Mouse (Mus musculus) cerebellum, adult 2 months (tissue): ENCODE measurements around the gene Gpx8. TPM values are rescaled to one million over a fixed set of nuclear protein-coding genes. Genes with fewer than 3 reads are reported as not detected.
"Not testable (repeated sequence)": the region's sequence is repeated elsewhere in the genome, so short reads cannot be mapped to it uniquely, and the experiment has no call there.

Source experiments
- DNase-seq, 2 experiments: peaks; one replicate each; pipeline ENCODE4 v3.0.0; 2021
- H3K27ac ChIP-seq: fragments of 200-500 bp; 2 replicates; pipeline ENCODE4 v1.5.1; 2012; ENCODE audit warnings: low read length, control low read depth, inconsistent platforms; ENCODE audit not compliant: insufficient read depth
- H3K27me3 ChIP-seq: fragments of 200-500 bp; 2 replicates; pipeline ENCODE4 v1.6.1; 2012; ENCODE audit warnings: inconsistent platforms, mild to moderate bottlenecking, low read length, moderate library complexity; ENCODE audit not compliant: control insufficient read depth, insufficient read depth
- H3K4me1 ChIP-seq: fragments of 200-500 bp; 2 replicates; pipeline ENCODE4 v1.6.1; 2011; ENCODE audit warnings: low read length; ENCODE audit not compliant: control insufficient read depth, insufficient read depth
- H3K4me3 ChIP-seq: fragments of 200-500 bp; replicated peaks from 2 replicates; pipeline ENCODE3; 2011; ENCODE audit warnings: mild to moderate bottlenecking, low read depth, low read length, control low read depth; ENCODE audit not compliant: insufficient read depth
- CTCF ChIP-seq: fragments of 200-500 bp; IDR thresholded peaks from 2 replicates; pipeline ENCODE4 v1.5.1; 2011; ENCODE audit warnings: low read depth, mild to moderate bottlenecking, control low read depth, low read length, moderate library complexity, borderline replicate concordance; ENCODE audit not compliant: insufficient read depth
- POLR2A ChIP-seq: fragments of 200-500 bp; IDR thresholded peaks from 2 replicates; pipeline ENCODE4 v1.6.1; 2011; ENCODE audit warnings: low read length, control low read depth, borderline replicate concordance; ENCODE audit not compliant: insufficient read depth
- WGBS: fragments of 180-500 bp; shearing (Covaris S2); methylation state at CpG from one replicate; pipeline ENCODE4 v1.1.7; 2018; 5-methylcytosine and 5-hydroxymethylcytosine counted together
- polyA plus RNA-seq: library from polyadenylated mRNA; depleted of rRNA; stranded (reverse); fragments of >200 nt; gene quantifications from 2 replicates; pipeline ENCODE4 v1.2.3, GENCODE M21; 2012

Gpx8 gene
- polyA plus RNA-seq, 1 experiment, result 7.8 TPM

- DNase-seq, result no peak
- 62% methylated on average over 2 of the region's 2 CpGs for WGBS
These were observed 24.7 kb downstream of the Gpx8 start for GRCm38 (mm10) chr13:113021521-113021920.

GRCm38 (mm10) chr13:113013174-113013953, 32.8 kb downstream of the Gpx8 start:
- H3K27ac ChIP-seq, DNase-seq, H3K4me1 ChIP-seq, H3K4me3 ChIP-seq, H3K27me3 ChIP-seq: not testable (repeated sequence)
- 37% methylated on average over 19 of the region's 20 CpGs for WGBS

More at GRCm38 (mm10) chr13:113021521-113021920, 24.7 kb downstream of the Gpx8 start:
- Histone ChIP-seq H3K27me3 (no peaks in the 10 kb centered on the region), H3K27ac (no peak overlapping the region), H3K4me1 (no peaks in the 10 kb centered on the region), H3K4me3 (no peak overlapping the region)
- TF ChIP-seq CTCF (no peak), POLR2A (no peak)

- TF ChIP-seq CTCF (no peak), POLR2A (no peak)
- Histone ChIP-seq H3K4me3 (no peak overlapping the region), H3K27me3 (no peaks in the 10 kb centered on the region), H3K27ac (no peak overlapping the region), H3K4me1 (no peaks in the 10 kb centered on the region)
- WGBS, result 47% methylated on average over 6 of the region's 6 CpGs
- no peak for DNase-seq
These were observed 33.5 kb downstream of the Gpx8 start for GRCm38 (mm10) chr13:113012683-113013082.

GRCm38 (mm10) chr13:113000576-113001318, 45.5 kb downstream of the Gpx8 start:
- WGBS, result 76% methylated on average over 9 of the region's 9 CpGs
- no peaks in the 10 kb centered on the region for H3K4me1 ChIP-seq
- DNase-seq, result no peak
- H3K27ac ChIP-seq, result no peak overlapping the region
- TF ChIP-seq POLR2A (no peak), CTCF (no peak)
- H3K4me3 ChIP-seq, result no peak overlapping the region
- H3K27me3 ChIP-seq, result peaks cover 5% of the 10 kb centered on the region; the same call in 1 of the 2 replicates

- Histone ChIP-seq H3K27ac (no peak overlapping the region), H3K4me3 (no peak overlapping the region), H3K4me1 (no peaks in the 10 kb centered on the region), H3K27me3 (peaks cover 5% of the 10 kb centered on the region; the same call in 1 of the 2 replicates)
- TF ChIP-seq CTCF (no peak), POLR2A (no peak)
- WGBS, result 83% methylated on average over 3 of the region's 3 CpGs
- no peak for DNase-seq
These were observed 46.1 kb downstream of the Gpx8 start for GRCm38 (mm10) chr13:113000090-113000489.

- DNase-seq, result peak; percentile 20 to 45
- H3K4me1 ChIP-seq, result no peaks in the 10 kb centered on the region
- H3K4me3 ChIP-seq, result peak overlapping the region; percentile 28
- TF ChIP-seq CTCF (no peak), POLR2A (no peak)
- no peak overlapping the region for H3K27ac ChIP-seq
- H3K27me3 ChIP-seq, result peaks cover 5% of the 10 kb centered on the region; the same call in 1 of the 2 replicates
- WGBS, result under 1% methylated on average over 46 of the region's 46 CpGs
These were observed 47.6 kb downstream of the Gpx8 start for GRCm38 (mm10) chr13:112998427-112999201.

- no peaks in the 10 kb centered on the region for H3K4me1 ChIP-seq
- peaks cover 5% of the 10 kb centered on the region; the same call in 1 of the 2 replicates for H3K27me3 ChIP-seq
- WGBS, result 28% methylated on average over 6 of the region's 6 CpGs
- no peak overlapping the region for H3K27ac ChIP-seq
- DNase-seq, result no peak
- no peak overlapping the region for H3K4me3 ChIP-seq
- TF ChIP-seq CTCF (no peak), POLR2A (no peak)
These were observed 48.8 kb downstream of the Gpx8 start for GRCm38 (mm10) chr13:112997369-112997768.
